Mouse (Mus musculus) G1E (cell line): ENCODE data around the gene Fam196b. TPM values are rescaled to one million over a fixed set of nuclear protein-coding genes. Genes with fewer than 3 reads are reported as not detected.

Experiments
- ATAC-seq: 2 replicates; pipeline ENCODE4 v1.8.0; 2016; ENCODE audit warnings: mild to moderate bottlenecking; ENCODE audit not compliant: insufficient number of reproducible peaks, poor library complexity, low FRiP score, severe bottlenecking; ENCODE audit errors: extremely low read depth
- DNase-seq: peaks from one replicate; pipeline ENCODE4 v3.0.0; 2012; ENCODE audit warnings: low spot score
- H3K27me3 ChIP-seq: 2 replicates; pipeline ENCODE4 v1.6.1; 2012; ENCODE audit warnings: mild to moderate bottlenecking, low read length, inconsistent platforms; ENCODE audit not compliant: insufficient read depth
- H3K36me3 ChIP-seq: replicated peaks from 2 replicates; pipeline ENCODE3; 2012; ENCODE audit warnings: mild to moderate bottlenecking, inconsistent platforms
- H3K4me1 ChIP-seq: 2 replicates; pipeline ENCODE4 v1.6.1; 2012; ENCODE audit warnings: low read depth, low read length, inconsistent platforms, mixed read lengths; ENCODE audit not compliant: insufficient read depth
- H3K4me3 ChIP-seq: 2 replicates; pipeline ENCODE4 v1.5.1; 2012; ENCODE audit warnings: low read depth, mild to moderate bottlenecking, inconsistent platforms, low read length, moderate library complexity, mixed read lengths
- H3K9me3 ChIP-seq: replicated peaks from 2 replicates; pipeline ENCODE4 v1.6.1; 2012; ENCODE audit warnings: inconsistent platforms
- CTCF ChIP-seq: IDR thresholded peaks from 2 replicates; pipeline ENCODE4 v1.5.1; 2012; ENCODE audit warnings: low read depth, low read length, inconsistent platforms, mixed read lengths
- GATA1 ChIP-seq: IDR thresholded peaks from 2 replicates; pipeline ENCODE4 v1.6.1; 2012; ENCODE audit warnings: borderline replicate concordance, low read length, inconsistent platforms, mixed read lengths
- GATA2 ChIP-seq: IDR thresholded peaks from 2 replicates; pipeline ENCODE4 v1.6.1; 2012; ENCODE audit warnings: low read depth, low read length, inconsistent platforms, borderline replicate concordance
- POLR2AphosphoS5 ChIP-seq: IDR thresholded peaks from 2 replicates; pipeline ENCODE4 v1.6.1; 2012; ENCODE audit warnings: low read depth, low read length, inconsistent platforms; ENCODE audit not compliant: insufficient replicate concordance
- TAL1 ChIP-seq: conservative IDR thresholded peaks from 2 replicates; pipeline ENCODE4 v1.6.1; 2012; ENCODE audit warnings: low read depth, low read length, inconsistent platforms, mixed read lengths
- polyA plus RNA-seq: library from polyadenylated mRNA; stranded (reverse); fragments of >175 nt; gene quantifications from 2 replicates; pipeline ENCODE4 v1.2.3, GENCODE M21; 2012
- total RNA-seq, 2 experiments: library from RNA; stranded (forward) in 1 of 2; stranded (reverse) in 1 of 2; fragments of 200-1000 nt in 1 of 2; fragments of >200 nt in 1 of 2; fragmentation: Nextera tagmentation in 1 of 2; gene quantifications; 2 replicates each; pipeline ENCODE4 v1.2.3; 2014 to 2017

Gene Fam196b
- total and polyA plus RNA-seq, 3 experiments: 0.11 TPM; not detected in 2

DNA sequence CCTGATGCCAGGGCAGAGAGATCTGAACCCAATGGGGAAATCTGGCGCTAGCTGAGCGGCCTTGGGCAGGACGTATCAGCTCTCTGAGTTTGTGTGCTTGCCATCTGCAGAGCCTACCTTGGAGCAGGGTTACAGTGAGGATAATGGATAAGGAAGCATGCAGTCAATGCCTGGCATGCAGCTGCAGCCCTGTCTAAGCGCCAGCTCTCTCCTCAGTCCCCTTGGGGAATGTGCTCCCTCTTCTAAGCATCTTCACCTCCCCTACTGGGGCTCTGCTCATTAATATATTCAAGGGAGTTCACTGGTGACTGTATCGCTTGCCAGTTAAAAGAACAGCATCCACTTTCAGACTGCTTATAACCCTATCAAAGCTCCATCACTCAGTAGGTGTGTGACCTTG is 29.7 kb downstream of the Fam196b start:
- ATAC-seq: no peak
- H3K4me1 ChIP-seq: no peaks in the 10 kb centered on the region
- H3K9me3 ChIP-seq: no peaks in the 10 kb centered on the region; the same call in 1 of the 2 replicates
- TF ChIP-seq POLR2AphosphoS5: no peak
- no peak for TF ChIP-seq GATA2
- no peak for TF ChIP-seq CTCF
- no peak for TF ChIP-seq GATA1
- TF ChIP-seq TAL1: no peak
- no peaks in the 10 kb centered on the region for H3K36me3 ChIP-seq
- H3K27me3 ChIP-seq: no peaks in the 10 kb centered on the region
- no peak for DNase-seq
- no peak overlapping the region for H3K4me3 ChIP-seq

- TF ChIP-seq GATA1 (no peak), GATA2 (no peak), TAL1 (no peak), CTCF (no peak), POLR2AphosphoS5 (no peak)
- Histone ChIP-seq H3K4me1 (no peaks in the 10 kb centered on the region), H3K36me3 (no peaks in the 10 kb centered on the region), H3K9me3 (no peaks in the 10 kb centered on the region), H3K27me3 (no peaks in the 10 kb centered on the region), H3K4me3 (no peak overlapping the region)
- ATAC-seq (no peak), DNase-seq (no peak)
Measured at GRCm38 (mm10) chr11:34348287-34348918, 33.8 kb downstream of the Fam196b start.

GRCm38 (mm10) chr11:34349453-34350056 is 34.9 kb downstream of the Fam196b start:
- H3K27me3 ChIP-seq: no peaks in the 10 kb centered on the region

DNA sequence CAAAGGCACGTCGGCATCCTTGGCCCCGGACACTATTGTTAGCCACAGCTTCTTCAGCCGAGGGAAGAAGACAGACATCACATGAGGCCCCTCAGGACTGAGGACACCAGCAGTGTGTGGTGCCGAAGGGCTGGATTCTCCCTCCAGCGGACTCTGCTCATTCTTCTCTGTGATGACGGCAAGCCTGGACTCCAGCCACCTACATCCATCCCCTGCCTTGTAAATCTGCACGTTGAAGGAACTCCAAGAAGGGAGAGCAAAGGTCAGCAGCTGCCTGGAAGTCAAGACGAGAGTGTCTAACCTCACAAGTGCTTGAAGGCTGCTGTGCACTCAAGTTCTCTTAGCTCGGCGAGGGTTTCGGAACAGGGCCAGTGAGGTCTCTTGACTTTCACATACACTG is 40.8 kb downstream of the Fam196b start:
- DNase-seq (no peak), ATAC-seq (no peak)
- no peaks in the 10 kb centered on the region for H3K4me1 ChIP-seq
- H3K4me3 ChIP-seq: no peak overlapping the region
- H3K9me3 ChIP-seq: peaks cover 15% of the 10 kb centered on the region
- no peaks in the 10 kb centered on the region for H3K36me3 ChIP-seq
- H3K27me3 ChIP-seq: no peaks in the 10 kb centered on the region
- TF ChIP-seq GATA1: no peak
- no peak for TF ChIP-seq CTCF
- no peak for TF ChIP-seq POLR2AphosphoS5
- no peak for TF ChIP-seq GATA2
- no peak for TF ChIP-seq TAL1

More at GRCm38 (mm10) chr11:34349453-34350056, 34.9 kb downstream of the Fam196b start:
- ATAC-seq (no peak), DNase-seq (no peak)
- Histone ChIP-seq H3K4me3 (no peak overlapping the region), H3K4me1 (no peaks in the 10 kb centered on the region), H3K9me3 (peaks cover 3% of the 10 kb centered on the region), H3K36me3 (no peaks in the 10 kb centered on the region)
- TF ChIP-seq CTCF: no peak
- TF ChIP-seq GATA2: no peak
- TF ChIP-seq TAL1: no peak
- no peak for TF ChIP-seq POLR2AphosphoS5
- TF ChIP-seq GATA1: no peak

DNA sequence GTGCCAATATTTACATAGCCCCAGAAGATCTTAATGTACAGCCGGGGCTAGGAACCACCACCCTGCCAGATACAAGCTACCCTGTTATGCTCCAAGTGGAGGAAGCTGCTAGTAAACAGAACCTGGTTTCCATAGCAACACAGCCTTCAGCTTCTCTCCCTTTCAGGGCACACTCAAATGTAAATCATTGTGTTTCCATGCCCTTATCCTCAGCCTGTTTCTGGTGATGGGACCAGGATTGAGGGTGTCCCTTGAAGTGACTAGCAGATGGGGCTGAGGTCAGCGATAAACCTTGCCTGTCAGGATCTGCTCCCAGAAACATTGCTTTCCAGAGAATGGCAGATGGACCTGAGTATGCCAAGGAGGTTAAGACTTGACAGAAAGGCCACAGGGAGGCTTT is 41.5 kb downstream of the Fam196b start:
- TF ChIP-seq GATA2: no peak
- no peak for TF ChIP-seq POLR2AphosphoS5
- TF ChIP-seq TAL1: no peak
- TF ChIP-seq CTCF: no peak
- no peak for TF ChIP-seq GATA1
- DNase-seq: no peak
- Histone ChIP-seq H3K9me3 (peaks cover 15% of the 10 kb centered on the region), H3K4me1 (no peaks in the 10 kb centered on the region), H3K36me3 (no peaks in the 10 kb centered on the region), H3K27me3 (no peaks in the 10 kb centered on the region), H3K4me3 (no peak overlapping the region)
- no peak for ATAC-seq

- Histone ChIP-seq H3K9me3 (peaks cover 2% of the 10 kb centered on the region; the same call in 1 of the 2 replicates), H3K27me3 (no peaks in the 10 kb centered on the region), H3K36me3 (no peaks in the 10 kb centered on the region), H3K4me3 (no peak overlapping the region), H3K4me1 (no peaks in the 10 kb centered on the region)
- ATAC-seq (no peak), DNase-seq (no peak)
- no peak for TF ChIP-seq GATA1
- no peak for TF ChIP-seq CTCF
- no peak for TF ChIP-seq POLR2AphosphoS5
- no peak for TF ChIP-seq GATA2
- no peak for TF ChIP-seq TAL1
Measured at GRCm38 (mm10) chr11:34372224-34372623, 57.6 kb downstream of the Fam196b start.
